Mouse (Mus musculus) adipose tissue, adult 10 weeks (tissue): ENCODE measurements around the gene Trpc1. TPM values are rescaled to one million over a fixed set of nuclear protein-coding genes. Genes with fewer than 3 reads are reported as not detected.

Experiments
- polyA plus RNA-seq: library from polyadenylated mRNA; stranded (reverse); fragments of 350-450 nt; fragmentation: Illumina TruSeq; extraction: RNeasy Lipid Tissue Mini Kit (QIAGEN cat#74804); gene quantifications from one replicate; pipeline ENCODE4 v1.2.3, GENCODE M21; 2014; ENCODE audit warnings: low read depth, low replicate concordance

Trpc1 gene
- polyA plus RNA-seq = 2.1 TPM

DNA sequence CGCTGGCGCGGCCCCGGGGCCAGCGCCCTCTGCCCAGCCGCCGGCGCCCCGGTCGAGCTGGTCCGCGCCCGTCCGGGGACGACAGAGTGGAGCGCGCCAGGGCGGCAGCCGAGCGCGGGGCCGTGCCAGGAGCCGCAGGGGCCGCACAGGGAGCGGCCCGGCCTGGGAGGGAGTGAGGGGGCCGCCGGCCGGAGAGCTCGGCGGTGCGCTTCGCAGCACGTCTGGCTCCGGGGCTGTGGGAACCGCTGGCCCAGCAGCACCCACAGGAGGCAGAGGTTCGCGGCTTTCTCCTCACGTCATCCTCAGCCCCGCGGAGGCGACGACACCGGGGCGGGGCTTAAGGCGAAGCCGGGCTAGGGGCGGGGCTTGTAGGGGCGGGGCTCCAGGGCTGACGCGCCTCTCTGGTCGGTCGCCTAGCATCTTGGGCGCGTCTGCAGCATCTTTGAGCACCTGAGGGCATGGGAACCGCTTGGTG lies at the start of gene Trpc1:
TSS of gene Trpc1 (minus strand) at position 339 of the 475 bp plus-strand sequence.

Other genes with a start within 250 kb of the Trpc1 start
- 22.6 TPM for gene U2surp, start 238.4 kb downstream of the Trpc1 start, polyA plus RNA-seq
- 2.9 TPM for gene Paqr9, start 190.7 kb downstream of the Trpc1 start, polyA plus RNA-seq
- 10.2 TPM for gene Pcolce2, start 112.8 kb downstream of the Trpc1 start, polyA plus RNA-seq
- gene Pls1, start 94.9 kb upstream of the Trpc1 start, polyA plus RNA-seq = 2.3 TPM
- 8.4 TPM for gene Atr, start 107.2 kb upstream of the Trpc1 start, polyA plus RNA-seq
- gene Xrn1, start 204.4 kb upstream of the Trpc1 start, polyA plus RNA-seq = 8.1 TPM